In the genomic region with DNA sequence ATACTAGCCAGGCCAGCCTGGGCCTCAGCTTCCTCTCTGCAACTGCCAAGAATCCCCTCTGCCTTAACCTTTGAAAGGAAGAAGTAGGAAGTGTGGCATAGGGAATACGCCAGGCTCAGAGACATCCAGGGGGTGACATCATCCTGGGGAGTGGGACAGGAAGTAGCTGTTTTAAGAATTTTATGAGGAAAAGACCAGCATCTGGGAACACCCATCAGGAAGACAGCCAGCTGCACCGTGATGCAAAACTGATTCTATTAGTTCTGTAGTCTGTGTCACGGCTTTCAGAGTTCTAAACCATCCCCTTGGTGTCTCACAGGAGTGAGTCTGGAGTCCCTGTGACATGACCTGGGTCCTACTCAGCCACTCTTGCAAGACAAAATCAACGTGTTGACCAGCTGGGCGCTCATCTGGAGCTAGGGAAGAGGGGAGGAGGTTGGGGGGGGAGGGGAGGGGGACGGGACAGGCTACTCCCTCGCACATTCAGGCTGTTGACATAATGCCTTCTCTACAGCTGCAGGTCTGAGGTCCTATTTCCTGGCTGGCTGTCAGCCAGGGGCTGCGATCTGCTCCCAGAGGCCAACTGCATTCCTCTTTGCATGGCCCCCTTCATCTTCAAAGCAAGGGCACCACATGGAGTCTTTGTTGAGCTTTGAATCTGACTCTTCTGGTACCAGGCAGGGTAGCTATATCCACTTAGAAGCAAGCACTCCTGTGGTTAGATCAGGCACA, we compare ENCODE assay signal across 8 mouse cellular contexts. TPM values are rescaled to one million over a fixed set of nuclear protein-coding genes. Genes with fewer than 3 reads are reported as not detected.
DNase-seq lines count a peak whose midpoint lies in the region; ATAC-seq and TF ChIP-seq lines count a peak whose summit lies in the region.

No protein-coding gene starts in this region.

- TF ChIP-seq CTCF in cerebellum, adult 2 months (IDR thresholded peaks at IDR 0.05; ENCODE audit: borderline replicate concordance, insufficient read depth, low read depth, low read length), result no peak

- H3K4me3 ChIP-seq in kidney, embryonic 15.5 days (replicated peaks), result no peak overlapping the region
- H3K4me3 ChIP-seq in embryonic facial prominence, embryonic 10.5 days, result 0 out of 2 replicates have a peak overlapping the region, but pooled peaks have one; percentile 19
- H3K4me3 ChIP-seq in hindbrain, embryonic 13.5 days, result no peak overlapping the region
- no peak overlapping the region for H3K4me3 ChIP-seq in cerebellum, adult 2 months (replicated peaks; ENCODE audit: insufficient read depth, low read depth, low read length)

- no peak overlapping the region for H3K9ac ChIP-seq in kidney, embryonic 15.5 days
- no peak overlapping the region for H3K9ac ChIP-seq in hindbrain, embryonic 13.5 days

- H3K9me3 ChIP-seq in kidney, embryonic 15.5 days (replicated peaks), result no peaks in the 10 kb centered on the region
- H3K9me3 ChIP-seq in embryonic facial prominence, embryonic 10.5 days, result no peaks in the 10 kb centered on the region
- no peaks in the 10 kb centered on the region for H3K9me3 ChIP-seq in hindbrain, embryonic 13.5 days

- 0 out of 2 replicates have a peak overlapping the region, but pooled peaks have one; percentile 7 for H3K4me2 ChIP-seq in kidney, embryonic 15.5 days
- no peak overlapping the region for H3K4me2 ChIP-seq in hindbrain, embryonic 13.5 days

- no peak for TF ChIP-seq POLR2A in cerebellum, adult 2 months (IDR thresholded peaks at IDR 0.05; ENCODE audit: borderline replicate concordance, insufficient read depth, low read length)

- H3K4me1 ChIP-seq in kidney, embryonic 15.5 days, result peaks cover 39% of the 10 kb centered on the region
- H3K4me1 ChIP-seq in embryonic facial prominence, embryonic 10.5 days, result peaks cover 34% of the 10 kb centered on the region
- H3K4me1 ChIP-seq in hindbrain, embryonic 13.5 days (replicated peaks), result peaks cover 16% of the 10 kb centered on the region
- no peaks in the 10 kb centered on the region for H3K4me1 ChIP-seq in cerebellum, adult 2 months (ENCODE audit: control insufficient read depth, insufficient read depth, low read length)

- 6% methylated on average over 8 of the region's 8 CpGs for WGBS in kidney, embryonic 15.5 days
- 13% methylated on average over 8 of the region's 8 CpGs for WGBS in embryonic facial prominence, embryonic 10.5 days
- 14% methylated on average over 8 of the region's 8 CpGs for WGBS in hindbrain, embryonic 13.5 days
- WGBS in cerebellum, adult 2 months, result 32% methylated on average over 8 of the region's 8 CpGs

- no peak for DNase-seq in kidney, adult 11 months
- peak; percentile 75 for DNase-seq in embryonic facial prominence, embryonic 10.5 days (ENCODE audit: low spot score)
- DNase-seq in lung, postnatal 10 days, result peak; percentile 79
- no peak for DNase-seq in cerebellum, adult 2 months
- DNase-seq in retina, postnatal 1 day, result no peak
- DNase-seq in natural killer cell, adult 2 months (ENCODE audit: low spot score in 2 of 2), result no peak

- peak overlapping the region; percentile 88 for H3K27ac ChIP-seq in kidney, embryonic 15.5 days
- peak overlapping the region; percentile 80 for H3K27ac ChIP-seq in embryonic facial prominence, embryonic 10.5 days (replicated peaks)
- peak overlapping the region; percentile 23; the same call in 1 of the 2 replicates for H3K27ac ChIP-seq in hindbrain, embryonic 13.5 days
- no peak overlapping the region for H3K27ac ChIP-seq in cerebellum, adult 2 months (ENCODE audit: insufficient read depth, low read length)

- peak; percentile 66 for ATAC-seq in kidney, embryonic 15.5 days (replicated peaks; ENCODE audit: low FRiP score)
- ATAC-seq in hindbrain, embryonic 13.5 days (ENCODE audit: low FRiP score), result no peak

- H3K36me3 ChIP-seq in kidney, embryonic 15.5 days, result no peaks in the 10 kb centered on the region
- no peaks in the 10 kb centered on the region for H3K36me3 ChIP-seq in embryonic facial prominence, embryonic 10.5 days (replicated peaks)
- no peaks in the 10 kb centered on the region for H3K36me3 ChIP-seq in hindbrain, embryonic 13.5 days

- H3K27me3 ChIP-seq in kidney, embryonic 15.5 days, result no peaks in the 10 kb centered on the region
- no peaks in the 10 kb centered on the region for H3K27me3 ChIP-seq in embryonic facial prominence, embryonic 10.5 days (replicated peaks; ENCODE audit: low read depth, poor library complexity, severe bottlenecking)
- no peaks in the 10 kb centered on the region for H3K27me3 ChIP-seq in hindbrain, embryonic 13.5 days
- no peaks in the 10 kb centered on the region for H3K27me3 ChIP-seq in cerebellum, adult 2 months (ENCODE audit: control insufficient read depth, insufficient read depth, low read length)

RNA-seq across cellular contexts. Expression of gene Ccdc42, which starts 15.5 kb away (rescaled TPM):
- 3.2 and 3.8 TPM in 2 replicates for polyA plus RNA-seq in kidney, embryonic 15.5 days (2015; fragmentation: Nextera tagmentation; extraction: Ambion mirVana)
- polyA plus RNA-seq in embryonic facial prominence, embryonic 10.5 days (2016; fragmentation: Nextera tagmentation; extraction: Ambion mirVana), result 0.55 and 0.68 TPM in 2 replicates
- 0.27 TPM in 2 replicates for polyA plus RNA-seq in hindbrain, embryonic 13.5 days (2015; fragmentation: Nextera tagmentation; extraction: Ambion mirVana)
- 0.27 and 0.29 TPM in 2 replicates for polyA plus RNA-seq in cerebellum, adult 2 months (2012; rRNA removed)

RNA-seq across cellular contexts. Expression of gene Mfsd6l, which starts 46.4 kb away (rescaled TPM):
- polyA plus RNA-seq in kidney, embryonic 15.5 days (2015; fragmentation: Nextera tagmentation; extraction: Ambion mirVana), result 2.1 TPM in 2 replicates
- polyA plus RNA-seq in embryonic facial prominence, embryonic 10.5 days (2016; fragmentation: Nextera tagmentation; extraction: Ambion mirVana), result 0.39 and 0.50 TPM in 2 replicates
- not detected in 2 replicates for polyA plus RNA-seq in hindbrain, embryonic 13.5 days (2015; fragmentation: Nextera tagmentation; extraction: Ambion mirVana)
- polyA plus RNA-seq in cerebellum, adult 2 months (2012; rRNA removed), result 0.05 TPM in 2 replicates

Comparison
In these comparisons a context has a peak if more than half of its experiments do, and no peak if none do; other contexts are left out.
1. DNase-seq: peak in embryonic facial prominence, embryonic 10.5 days (single experiment) and lung, postnatal 10 days (single experiment); none in kidney, adult 11 months (single experiment), cerebellum, adult 2 months (0 of 2), retina, postnatal 1 day (single experiment) and natural killer cell, adult 2 months (0 of 2).